Mouse (Mus musculus) heart, embryonic 12.5 days (tissue): ENCODE measurements around the gene Slc8a3. TPM values are rescaled to one million over a fixed set of nuclear protein-coding genes. Genes with fewer than 3 reads are reported as not detected.
A peak's percentile ranks its signal among the peaks of the same experiment; 100 is the strongest.

ENCODE experiments used
- ATAC-seq: fragments of 200-750 bp; cut with Nextera tagmentation; 2 replicates; pipeline ENCODE4 v1.8.0; 2017; ENCODE audit warnings: moderate TSS enrichment, moderate library complexity; ENCODE audit not compliant: insufficient number of reproducible peaks, low FRiP score
- H3K27ac ChIP-seq: fragments of 300-500 bp; sonication (generic); 2 replicates; pipeline ENCODE4 v1.5.1; 2016; ENCODE audit warnings: mild to moderate bottlenecking, moderate library complexity; ENCODE audit not compliant: poor library complexity, severe bottlenecking
- H3K27me3 ChIP-seq: fragments of 300-500 bp; sonication (generic); replicated peaks from 2 replicates; pipeline ENCODE4 v1.6.1; 2016; ENCODE audit warnings: mild to moderate bottlenecking, moderate library complexity
- H3K36me3 ChIP-seq: fragments of 300-500 bp; sonication (generic); 2 replicates; pipeline ENCODE4 v1.6.1; 2016; ENCODE audit warnings: mild to moderate bottlenecking, moderate library complexity
- H3K4me1 ChIP-seq: fragments of 300-500 bp; sonication (generic); replicated peaks from 2 replicates; pipeline ENCODE4 v1.6.1; 2016; ENCODE audit warnings: mild to moderate bottlenecking
- H3K4me2 ChIP-seq: fragments of 300-500 bp; sonication (generic); 2 replicates; pipeline ENCODE4 v1.6.1; 2016; ENCODE audit warnings: mild to moderate bottlenecking, moderate library complexity
- H3K4me3 ChIP-seq: fragments of 300-500 bp; sonication (generic); 2 replicates; pipeline ENCODE4 v1.5.1; 2016; ENCODE audit warnings: mild to moderate bottlenecking
- H3K9ac ChIP-seq: fragments of 300-500 bp; sonication (generic); 2 replicates; pipeline ENCODE4 v1.6.1; 2016; ENCODE audit warnings: mild to moderate bottlenecking, moderate library complexity
- H3K9me3 ChIP-seq: fragments of 300-500 bp; sonication (generic); replicated peaks from 2 replicates; pipeline ENCODE4 v1.6.1; 2016; ENCODE audit warnings: mild to moderate bottlenecking, moderate library complexity
- WGBS: fragments of 180-500 bp; shearing (Covaris S2); methylation state at CpG from one replicate; pipeline ENCODE4 v1.1.7; 2016; 5-methylcytosine and 5-hydroxymethylcytosine counted together
- polyA plus RNA-seq: library from polyadenylated mRNA; unstranded; fragments of >200 nt; fragmentation: Nextera tagmentation; extraction: Ambion mirVana; gene quantifications from 2 replicates; pipeline ENCODE4 v1.2.1, GENCODE M21; 2016

The Slc8a3 gene
- polyA plus RNA-seq, 1 experiment from 2014 or later, result 0.43 TPM

DNA sequence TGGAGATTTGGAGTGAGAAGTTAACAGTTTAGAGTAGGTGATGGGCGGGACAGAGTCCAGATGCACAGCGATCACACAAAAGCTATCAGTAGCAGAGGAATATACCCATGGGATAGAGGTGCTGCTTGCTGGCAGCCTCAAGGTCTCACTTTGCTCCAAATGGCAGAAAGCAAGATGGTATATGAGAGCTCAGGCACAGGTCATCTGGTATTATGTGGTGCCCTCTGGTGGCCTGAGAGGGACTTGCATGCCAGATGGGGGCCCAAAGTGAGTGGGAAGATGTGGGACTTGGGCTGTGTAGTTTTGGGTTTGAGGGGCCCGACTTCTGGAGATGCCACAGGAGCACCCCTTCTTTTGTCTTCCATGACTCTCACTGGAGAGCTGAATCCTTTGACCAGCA lies 150.9 kb downstream of the Slc8a3 start:
- no peak overlapping the region for H3K4me3 ChIP-seq
- ATAC-seq, result 0 out of 2 replicates have a peak, but pooled peaks have one; percentile 53
- H3K4me2 ChIP-seq, result no peak overlapping the region
- H3K4me1 ChIP-seq, result no peaks in the 10 kb centered on the region
- H3K9ac ChIP-seq, result no peak overlapping the region
- no peaks in the 10 kb centered on the region for H3K9me3 ChIP-seq
- whole genome bisulfite sequencing, result 62% methylated on average over 3 of the region's 3 CpGs
- H3K27ac ChIP-seq, result no peak overlapping the region
- H3K36me3 ChIP-seq, result no peaks in the 10 kb centered on the region
- H3K27me3 ChIP-seq, result no peaks in the 10 kb centered on the region

DNA sequence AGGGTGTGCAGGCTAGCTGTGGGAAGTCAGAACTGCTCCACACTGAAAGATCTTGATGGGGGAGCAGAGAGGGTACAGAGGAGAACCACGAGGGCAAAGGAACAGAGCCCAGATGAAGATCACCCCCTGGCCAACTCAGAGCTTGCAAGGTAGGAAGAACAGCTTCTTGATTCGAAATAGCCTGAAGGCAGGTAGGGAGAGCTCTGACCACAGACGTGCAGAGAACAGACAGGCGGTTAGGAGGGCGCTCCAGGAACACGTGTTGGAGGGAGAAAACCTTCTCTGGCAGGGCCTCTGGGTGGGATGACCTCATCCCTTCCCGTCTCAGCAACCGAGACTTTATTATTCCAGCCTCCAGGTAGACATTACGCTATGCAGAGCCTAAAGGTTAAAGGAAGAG lies 157.7 kb downstream of the Slc8a3 start:
- no peaks in the 10 kb centered on the region for H3K4me1 ChIP-seq
- no peak for ATAC-seq
- no peaks in the 10 kb centered on the region for H3K9me3 ChIP-seq
- H3K9ac ChIP-seq, result no peak overlapping the region
- H3K27me3 ChIP-seq, result no peaks in the 10 kb centered on the region
- H3K4me3 ChIP-seq, result no peak overlapping the region
- H3K27ac ChIP-seq, result no peak overlapping the region
- H3K4me2 ChIP-seq, result no peak overlapping the region
- 55% methylated on average over 9 of the region's 9 CpGs for WGBS
- H3K36me3 ChIP-seq, result no peaks in the 10 kb centered on the region

DNA sequence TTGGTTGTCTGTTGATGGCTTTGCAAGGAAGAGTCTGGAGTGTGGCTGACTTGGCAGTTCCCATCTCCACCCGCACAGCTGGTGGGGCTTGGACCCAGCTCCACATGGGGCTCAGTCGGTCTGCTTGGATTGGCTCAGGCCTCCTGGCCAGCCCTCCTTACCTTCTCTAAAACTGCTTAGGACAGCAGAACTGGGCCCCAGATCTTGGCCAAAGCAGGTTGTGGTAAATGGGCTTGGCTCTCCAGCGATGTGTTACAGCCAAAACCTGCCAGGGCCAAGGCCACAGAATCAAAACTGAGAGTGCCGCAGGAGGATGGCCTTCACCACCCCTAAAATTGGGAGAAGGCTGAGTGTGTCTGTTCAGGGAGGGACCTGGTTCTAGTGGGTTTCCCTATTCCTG lies 159.1 kb downstream of the Slc8a3 start:
- Histone ChIP-seq H3K27ac (no peak overlapping the region), H3K4me2 (no peak overlapping the region), H3K9me3 (no peaks in the 10 kb centered on the region), H3K36me3 (no peaks in the 10 kb centered on the region), H3K4me3 (no peak overlapping the region), H3K9ac (no peak overlapping the region), H3K27me3 (no peaks in the 10 kb centered on the region), H3K4me1 (no peaks in the 10 kb centered on the region)
- ATAC-seq, result no peak
- WGBS, result 91% methylated on average over 4 of the region's 4 CpGs

DNA sequence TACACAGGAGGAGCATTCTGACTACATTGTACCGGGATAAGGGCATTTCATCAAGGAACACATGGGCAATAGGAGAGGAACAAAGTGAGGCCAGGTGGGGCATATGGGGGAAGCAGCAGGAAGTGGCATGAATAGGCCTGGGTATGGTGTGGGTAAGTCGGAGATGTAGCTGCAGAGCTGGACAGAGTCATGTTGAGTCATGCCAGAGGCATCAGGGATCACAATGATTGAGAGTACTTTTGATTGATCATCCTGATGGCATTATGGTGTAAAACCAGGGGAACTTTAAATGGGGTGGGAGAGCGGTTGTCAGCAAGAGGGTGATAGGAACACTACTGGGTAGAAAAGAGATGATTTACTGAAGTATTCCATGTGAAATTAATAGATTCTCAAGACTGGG lies 160.0 kb downstream of the Slc8a3 start:
- WGBS, result 73% methylated on average over 3 of the region's 3 CpGs
- H3K4me2 ChIP-seq, result no peak overlapping the region
- H3K4me3 ChIP-seq, result no peak overlapping the region
- H3K27me3 ChIP-seq, result no peaks in the 10 kb centered on the region
- no peaks in the 10 kb centered on the region for H3K36me3 ChIP-seq
- no peak for ATAC-seq
- H3K4me1 ChIP-seq, result no peaks in the 10 kb centered on the region
- no peaks in the 10 kb centered on the region for H3K9me3 ChIP-seq
- H3K9ac ChIP-seq, result no peak overlapping the region
- no peak overlapping the region for H3K27ac ChIP-seq

DNA sequence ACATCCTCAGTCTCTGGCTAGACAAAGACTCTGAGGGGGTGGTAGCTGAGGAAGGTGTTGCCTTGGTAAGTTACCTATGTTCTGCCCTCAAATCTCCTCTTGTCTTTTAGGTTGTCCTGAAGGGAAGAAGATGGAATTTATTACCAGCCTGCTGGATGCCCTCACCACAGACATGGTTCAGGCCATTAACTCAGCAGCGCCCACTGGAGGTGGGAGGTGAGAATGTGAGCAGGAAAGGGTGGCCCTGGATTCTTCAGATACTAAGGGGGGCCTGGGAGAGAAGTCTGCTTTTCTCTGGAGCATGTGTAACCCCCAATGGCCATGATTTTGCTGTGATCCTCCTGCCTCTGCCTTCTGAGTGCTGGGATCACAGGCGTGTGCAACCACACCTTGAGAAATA lies 162.9 kb downstream of the Slc8a3 start:
- H3K27me3 ChIP-seq, result no peaks in the 10 kb centered on the region
- no peaks in the 10 kb centered on the region for H3K36me3 ChIP-seq
- H3K4me3 ChIP-seq, result no peak overlapping the region
- no peaks in the 10 kb centered on the region for H3K4me1 ChIP-seq
- no peak overlapping the region for H3K4me2 ChIP-seq
- 63% methylated on average over 2 of the region's 2 CpGs for WGBS
- no peak overlapping the region for H3K27ac ChIP-seq
- no peaks in the 10 kb centered on the region for H3K9me3 ChIP-seq
- H3K9ac ChIP-seq, result no peak overlapping the region
- ATAC-seq, result no peak

DNA sequence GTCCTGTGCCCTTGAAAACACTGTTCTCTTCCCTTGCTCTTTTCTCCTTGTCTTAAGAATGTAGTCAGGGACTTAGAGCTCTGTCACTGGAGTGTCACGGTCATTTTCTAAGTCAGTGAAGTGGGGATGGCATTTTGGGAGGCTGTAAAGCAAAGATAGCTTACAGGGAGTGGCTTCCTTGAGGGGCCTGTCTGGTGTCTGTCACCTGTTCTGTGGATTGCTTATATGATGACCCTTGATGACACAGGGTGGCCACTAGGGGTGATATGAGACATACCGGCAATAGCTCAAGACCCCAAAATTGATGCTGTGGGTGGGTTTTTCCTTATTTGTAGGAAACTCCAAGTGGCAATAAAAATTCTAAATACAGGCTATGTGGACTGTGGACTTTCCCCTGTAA lies 164.5 kb downstream of the Slc8a3 start:
- Histone ChIP-seq H3K36me3 (no peaks in the 10 kb centered on the region), H3K27ac (no peak overlapping the region), H3K9me3 (no peaks in the 10 kb centered on the region), H3K4me1 (no peaks in the 10 kb centered on the region), H3K4me2 (no peak overlapping the region), H3K27me3 (no peaks in the 10 kb centered on the region), H3K4me3 (no peak overlapping the region), H3K9ac (no peak overlapping the region)
- WGBS, result 51% methylated on average over 2 of the region's 2 CpGs
- no peak for ATAC-seq

DNA sequence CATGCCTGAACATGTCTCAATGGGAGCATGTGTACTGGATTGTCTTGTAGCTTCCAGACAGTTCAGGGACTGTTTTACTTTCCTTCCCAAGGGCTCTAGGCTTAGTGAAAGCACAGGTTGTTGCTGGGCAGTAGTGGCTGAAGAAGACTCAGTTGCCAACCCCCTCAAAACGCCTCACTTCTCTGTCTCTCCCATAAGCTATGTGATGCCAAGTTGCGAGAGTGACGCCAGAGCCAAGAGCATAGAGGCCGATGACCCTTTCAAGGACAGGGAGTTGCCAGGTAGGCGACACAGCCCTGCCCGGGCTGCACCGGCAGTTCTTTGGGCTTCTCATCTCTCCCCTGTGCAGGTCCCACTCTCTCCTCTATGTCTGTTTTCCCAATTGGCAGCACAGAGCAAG lies 164.9 kb downstream of the Slc8a3 start:
- no peak for ATAC-seq
- H3K9me3 ChIP-seq, result no peaks in the 10 kb centered on the region
- H3K4me1 ChIP-seq, result no peaks in the 10 kb centered on the region
- no peak overlapping the region for H3K4me2 ChIP-seq
- no peak overlapping the region for H3K4me3 ChIP-seq
- no peak overlapping the region for H3K27ac ChIP-seq
- no peaks in the 10 kb centered on the region for H3K36me3 ChIP-seq
- no peak overlapping the region for H3K9ac ChIP-seq
- WGBS, result 85% methylated on average over 7 of the region's 7 CpGs
- H3K27me3 ChIP-seq, result no peaks in the 10 kb centered on the region

DNA sequence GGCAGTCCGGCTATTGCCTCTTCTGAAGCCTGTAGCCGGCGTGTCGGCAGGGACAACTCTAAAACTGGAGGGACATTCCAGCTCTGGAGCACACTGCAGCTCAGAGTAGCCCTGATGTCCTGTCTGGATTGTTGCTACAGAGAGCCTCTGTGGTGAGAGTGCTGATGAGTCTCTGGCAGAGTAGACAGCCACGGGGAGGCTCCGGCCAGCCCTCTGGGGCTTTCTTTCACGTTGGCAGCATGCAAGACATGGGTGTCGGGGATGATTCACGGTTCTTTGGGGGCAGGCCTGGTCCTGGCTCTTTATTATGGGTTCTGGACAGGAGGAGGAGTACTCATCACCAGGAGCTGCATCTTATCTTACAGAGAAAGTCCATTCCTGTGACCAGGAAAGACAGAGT lies 165.8 kb downstream of the Slc8a3 start:
- Histone ChIP-seq H3K27me3 (no peaks in the 10 kb centered on the region), H3K27ac (no peak overlapping the region), H3K9me3 (no peaks in the 10 kb centered on the region), H3K36me3 (no peaks in the 10 kb centered on the region), H3K4me1 (no peaks in the 10 kb centered on the region), H3K4me2 (no peak overlapping the region), H3K9ac (no peak overlapping the region), H3K4me3 (no peak overlapping the region)
- 77% methylated on average over 9 of the region's 9 CpGs for WGBS
- no peak for ATAC-seq

DNA sequence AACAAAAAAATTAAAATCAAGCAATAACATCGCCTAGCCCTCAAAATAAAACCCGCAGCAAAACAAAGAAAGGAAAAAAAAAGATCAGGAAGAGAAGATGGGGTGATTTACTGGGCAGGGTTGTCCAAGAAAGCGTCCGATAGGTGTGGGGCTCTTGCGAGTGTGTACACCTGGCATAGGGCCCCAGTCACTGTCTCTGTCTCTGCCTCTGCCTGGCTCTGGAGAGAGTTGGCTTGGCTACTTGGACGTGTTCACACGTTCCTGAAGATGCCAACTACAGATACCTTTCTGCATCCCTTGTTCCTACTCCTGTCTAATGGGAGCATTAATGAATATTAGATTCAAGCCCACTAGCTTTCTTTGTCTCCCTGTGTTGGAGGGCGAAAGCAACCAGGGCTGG lies 166.4 kb downstream of the Slc8a3 start:
- H3K27me3 ChIP-seq, result no peaks in the 10 kb centered on the region
- H3K9me3 ChIP-seq, result no peaks in the 10 kb centered on the region
- H3K4me3 ChIP-seq, result no peak overlapping the region
- H3K36me3 ChIP-seq, result no peaks in the 10 kb centered on the region
- WGBS, result 83% methylated on average over 8 of the region's 8 CpGs
- no peaks in the 10 kb centered on the region for H3K4me1 ChIP-seq
- H3K9ac ChIP-seq, result no peak overlapping the region
- ATAC-seq, result no peak
- H3K27ac ChIP-seq, result no peak overlapping the region
- no peak overlapping the region for H3K4me2 ChIP-seq

DNA sequence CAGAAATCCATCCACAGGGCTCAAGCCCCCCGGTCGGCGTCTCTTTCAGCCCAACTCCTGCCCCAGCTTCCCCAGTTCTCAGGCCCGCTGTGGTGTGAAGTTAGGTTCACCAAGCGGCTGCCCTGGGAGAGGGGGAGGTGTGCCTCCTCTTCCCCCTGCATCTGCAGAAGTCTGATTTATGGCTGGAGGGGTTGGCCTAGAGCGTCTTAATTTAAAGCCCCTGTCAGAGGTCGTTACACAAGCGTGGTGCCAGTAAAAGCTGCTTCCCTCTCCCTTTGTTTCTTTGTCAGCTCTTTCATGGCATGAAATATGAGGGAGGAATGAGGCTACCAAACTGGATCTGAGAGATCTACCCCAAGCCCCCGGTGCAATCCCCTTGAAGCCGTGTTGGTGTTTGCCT lies 166.9 kb downstream of the Slc8a3 start:
- no peaks in the 10 kb centered on the region for H3K9me3 ChIP-seq
- no peak for ATAC-seq
- no peaks in the 10 kb centered on the region for H3K4me1 ChIP-seq
- H3K27ac ChIP-seq, result no peak overlapping the region
- 65% methylated on average over 10 of the region's 10 CpGs for WGBS
- no peak overlapping the region for H3K9ac ChIP-seq
- H3K36me3 ChIP-seq, result no peaks in the 10 kb centered on the region
- no peak overlapping the region for H3K4me3 ChIP-seq
- H3K27me3 ChIP-seq, result no peaks in the 10 kb centered on the region
- H3K4me2 ChIP-seq, result no peak overlapping the region

DNA sequence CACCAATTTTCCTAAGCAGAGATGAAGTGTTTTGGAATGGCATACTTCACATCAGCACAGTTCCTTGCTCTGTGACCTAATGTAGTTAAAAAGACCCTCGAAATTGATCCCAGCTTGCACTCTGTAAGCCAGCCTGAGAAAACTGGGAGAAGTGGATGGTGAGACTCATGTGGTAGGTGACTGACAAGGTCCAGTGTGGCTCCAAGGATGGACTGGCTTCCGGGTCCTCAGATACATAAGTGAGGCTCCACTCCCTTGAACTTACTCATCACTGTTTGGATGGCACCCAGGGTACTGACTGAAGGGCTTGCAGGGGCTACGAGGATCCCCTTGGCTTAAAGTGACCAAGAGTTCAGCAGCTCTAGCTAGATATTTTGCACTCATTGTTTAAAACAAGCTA lies 169.4 kb downstream of the Slc8a3 start:
- Histone ChIP-seq H3K4me2 (no peak overlapping the region), H3K36me3 (no peaks in the 10 kb centered on the region), H3K9ac (no peak overlapping the region), H3K27me3 (no peaks in the 10 kb centered on the region), H3K4me1 (no peaks in the 10 kb centered on the region), H3K4me3 (no peak overlapping the region), H3K9me3 (no peaks in the 10 kb centered on the region), H3K27ac (no peak overlapping the region)
- no peak for ATAC-seq
- 79% methylated on average over 3 of the region's 3 CpGs for WGBS

DNA sequence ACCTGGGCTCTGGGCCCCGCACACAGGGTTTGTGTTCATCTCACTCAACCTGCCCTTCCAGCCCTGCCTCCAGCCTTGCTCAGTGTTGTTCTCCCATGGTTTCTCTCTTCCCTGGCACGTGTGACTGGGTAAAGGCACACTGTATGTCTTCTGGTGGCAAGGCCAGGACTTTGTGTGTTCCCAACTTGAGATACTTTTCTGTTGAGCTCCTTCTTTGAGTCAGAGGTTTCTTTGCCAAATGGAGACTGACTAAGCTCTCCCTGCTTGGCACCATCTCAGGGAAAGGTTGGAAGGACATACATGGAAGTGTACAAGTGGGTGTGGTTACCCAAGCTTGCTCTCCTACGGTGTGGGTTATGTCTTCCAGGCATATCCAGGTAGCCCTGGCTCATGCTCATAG lies 169.8 kb downstream of the Slc8a3 start:
- H3K4me1 ChIP-seq, result no peaks in the 10 kb centered on the region
- H3K27me3 ChIP-seq, result no peaks in the 10 kb centered on the region
- H3K27ac ChIP-seq, result no peak overlapping the region
- no peak for ATAC-seq
- no peaks in the 10 kb centered on the region for H3K9me3 ChIP-seq
- no peaks in the 10 kb centered on the region for H3K36me3 ChIP-seq
- no peak overlapping the region for H3K9ac ChIP-seq
- WGBS, result 68% methylated on average over 3 of the region's 3 CpGs
- H3K4me2 ChIP-seq, result no peak overlapping the region
- no peak overlapping the region for H3K4me3 ChIP-seq
